Mouse (Mus musculus): ENCODE results near the gene Fgfr2. TPM values are rescaled to one million over a fixed set of nuclear protein-coding genes. Genes with fewer than 3 reads are reported as not detected.

Fgfr2 gene
- polyA plus RNA-seq, 1 experiment, result 59.9 TPM

DNA sequence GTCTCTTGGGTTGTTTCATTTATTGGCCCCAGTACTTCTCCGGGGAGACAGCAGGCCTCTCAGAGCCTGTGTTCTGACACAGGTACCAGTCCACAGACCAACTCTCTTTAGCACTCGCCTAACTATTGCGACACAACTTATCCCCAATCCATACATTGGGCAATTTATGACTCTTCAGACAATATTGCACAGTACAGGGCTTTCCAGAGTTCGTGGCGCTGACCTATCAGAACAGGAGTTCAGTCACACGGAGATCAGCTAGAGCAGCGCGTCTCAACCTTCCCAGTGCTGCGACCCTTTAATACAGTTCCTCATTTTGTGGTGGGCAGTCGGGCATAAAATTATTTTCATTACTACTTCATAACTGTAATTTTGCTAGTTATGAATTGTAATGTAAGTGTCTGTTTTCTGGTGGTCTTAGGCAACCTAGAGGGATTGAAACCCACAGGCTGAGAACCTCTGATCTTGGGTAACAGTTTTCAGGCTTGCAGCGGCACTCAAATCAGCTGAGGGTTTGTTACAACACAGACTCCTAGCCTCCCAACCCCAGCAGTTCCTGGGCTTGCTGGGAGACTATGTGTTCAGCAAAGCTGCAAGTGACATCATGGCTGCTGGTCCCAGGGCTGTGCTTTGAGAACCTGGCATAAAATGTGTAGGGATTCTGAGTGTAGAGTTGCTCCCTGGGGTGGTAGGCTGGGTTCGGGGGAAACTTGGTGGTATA is 2283.6 kb downstream of the Fgfr2 start:
- TF ChIP-seq CTCF (IDR thresholded peaks at IDR 0.05; ENCODE audit: borderline replicate concordance, insufficient read depth, low read length) (no peak), POLR2A (IDR thresholded peaks at IDR 0.05; ENCODE audit: low read depth, low read length) (no peak)
- no peak overlapping the region for H3K4me3 ChIP-seq (ENCODE audit: insufficient read depth, low read length)
- no peak overlapping the region for H3K27ac ChIP-seq (ENCODE audit: insufficient read depth, low read length)
- no peaks in the 10 kb centered on the region for H3K4me1 ChIP-seq (ENCODE audit: control insufficient read depth, insufficient read depth, low read length)

DNA sequence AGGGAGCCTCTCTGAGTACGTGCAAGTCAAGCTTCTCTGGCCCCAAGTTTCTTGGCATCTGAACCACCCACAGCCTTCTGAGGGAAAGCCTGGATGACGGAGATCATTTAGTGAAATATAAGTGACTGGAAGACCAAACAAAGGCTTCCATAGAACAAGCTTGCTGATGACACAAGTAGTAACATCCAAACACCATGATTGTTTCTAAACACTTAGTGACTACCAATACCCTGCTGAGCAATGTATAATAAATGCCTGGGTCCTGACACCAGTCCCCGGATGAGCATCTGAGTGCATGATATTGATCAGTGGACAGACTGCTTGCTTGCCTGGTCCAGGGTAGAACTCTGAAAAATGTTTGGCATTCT is 2284.5 kb downstream of the Fgfr2 start:
- no peak overlapping the region for H3K27ac ChIP-seq (ENCODE audit: insufficient read depth, low read length)
- H3K4me3 ChIP-seq (ENCODE audit: insufficient read depth, low read length), result no peak overlapping the region
- no peak for TF ChIP-seq POLR2A (IDR thresholded peaks at IDR 0.05; ENCODE audit: low read depth, low read length)
- no peak for TF ChIP-seq CTCF (IDR thresholded peaks at IDR 0.05; ENCODE audit: borderline replicate concordance, insufficient read depth, low read length)
- no peaks in the 10 kb centered on the region for H3K4me1 ChIP-seq (ENCODE audit: control insufficient read depth, insufficient read depth, low read length)

DNA sequence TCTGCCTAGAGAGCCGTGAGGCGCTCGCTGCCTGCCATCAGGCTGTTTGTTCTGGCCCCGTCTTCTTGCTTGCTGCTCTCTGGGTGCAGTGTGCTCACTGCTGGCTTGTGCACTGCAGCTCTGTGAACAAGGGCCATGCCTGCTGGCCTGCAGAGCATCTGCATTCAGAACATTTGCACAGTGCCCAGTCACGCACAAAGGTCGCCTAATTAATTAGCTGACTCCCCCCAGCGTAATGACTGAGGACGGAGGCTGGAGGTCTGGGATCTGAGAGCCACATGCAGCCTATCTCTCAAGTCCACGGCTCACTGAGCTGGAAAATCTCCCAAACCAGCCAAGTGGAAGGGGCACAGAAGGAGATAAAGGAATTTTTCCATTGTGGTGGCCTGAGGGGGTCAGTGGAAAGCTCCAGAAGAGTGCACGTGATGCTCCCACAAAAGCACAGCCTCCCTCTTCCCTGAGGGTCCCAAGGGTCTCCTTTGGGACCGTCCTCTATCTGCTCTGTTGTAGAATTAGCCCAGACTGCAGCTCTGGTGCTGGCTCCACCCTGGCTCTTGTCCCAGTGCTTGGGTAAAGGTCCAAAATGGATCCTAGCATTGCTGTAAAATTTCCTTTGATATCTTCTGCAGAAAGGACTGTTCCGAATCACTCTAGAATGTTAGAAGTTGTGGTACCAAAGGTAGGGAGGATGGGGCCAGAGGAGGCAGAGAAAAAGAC is 2285.1 kb downstream of the Fgfr2 start:
- no peak overlapping the region for H3K27ac ChIP-seq (ENCODE audit: insufficient read depth, low read length)
- no peak overlapping the region for H3K4me3 ChIP-seq (ENCODE audit: insufficient read depth, low read length)
- TF ChIP-seq CTCF (IDR thresholded peaks at IDR 0.05; ENCODE audit: borderline replicate concordance, insufficient read depth, low read length), result no peak
- TF ChIP-seq POLR2A (IDR thresholded peaks at IDR 0.05; ENCODE audit: low read depth, low read length), result no peak
- H3K4me1 ChIP-seq (ENCODE audit: control insufficient read depth, insufficient read depth, low read length), result no peaks in the 10 kb centered on the region

DNA sequence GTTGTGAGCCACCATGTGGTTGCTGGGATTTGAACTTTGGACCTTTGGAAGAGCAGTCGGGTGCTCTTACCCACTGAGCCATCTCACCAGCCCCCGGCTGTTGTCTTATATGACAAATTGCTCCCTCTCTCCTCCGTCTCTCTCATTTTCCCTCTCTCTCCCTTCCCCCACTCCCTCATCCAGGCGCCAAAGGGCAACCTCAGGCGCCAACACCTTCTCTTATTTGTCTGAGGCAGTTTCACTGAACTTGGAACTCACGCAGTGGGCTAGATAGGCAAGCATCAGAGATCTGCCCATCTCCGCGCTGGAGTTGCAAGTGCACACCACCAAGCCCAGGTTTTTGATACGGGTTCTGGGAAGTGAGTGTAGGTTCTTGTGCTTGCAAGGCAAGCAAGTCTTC is 2287.1 kb downstream of the Fgfr2 start:
- H3K4me3 ChIP-seq (ENCODE audit: insufficient read depth, low read length), result no peak overlapping the region
- H3K27ac ChIP-seq (ENCODE audit: insufficient read depth, low read length), result no peak overlapping the region
- no peaks in the 10 kb centered on the region for H3K4me1 ChIP-seq (ENCODE audit: control insufficient read depth, insufficient read depth, low read length)
- TF ChIP-seq POLR2A (IDR thresholded peaks at IDR 0.05; ENCODE audit: low read depth, low read length) (no peak), CTCF (IDR thresholded peaks at IDR 0.05; ENCODE audit: borderline replicate concordance, insufficient read depth, low read length) (no peak)

DNA sequence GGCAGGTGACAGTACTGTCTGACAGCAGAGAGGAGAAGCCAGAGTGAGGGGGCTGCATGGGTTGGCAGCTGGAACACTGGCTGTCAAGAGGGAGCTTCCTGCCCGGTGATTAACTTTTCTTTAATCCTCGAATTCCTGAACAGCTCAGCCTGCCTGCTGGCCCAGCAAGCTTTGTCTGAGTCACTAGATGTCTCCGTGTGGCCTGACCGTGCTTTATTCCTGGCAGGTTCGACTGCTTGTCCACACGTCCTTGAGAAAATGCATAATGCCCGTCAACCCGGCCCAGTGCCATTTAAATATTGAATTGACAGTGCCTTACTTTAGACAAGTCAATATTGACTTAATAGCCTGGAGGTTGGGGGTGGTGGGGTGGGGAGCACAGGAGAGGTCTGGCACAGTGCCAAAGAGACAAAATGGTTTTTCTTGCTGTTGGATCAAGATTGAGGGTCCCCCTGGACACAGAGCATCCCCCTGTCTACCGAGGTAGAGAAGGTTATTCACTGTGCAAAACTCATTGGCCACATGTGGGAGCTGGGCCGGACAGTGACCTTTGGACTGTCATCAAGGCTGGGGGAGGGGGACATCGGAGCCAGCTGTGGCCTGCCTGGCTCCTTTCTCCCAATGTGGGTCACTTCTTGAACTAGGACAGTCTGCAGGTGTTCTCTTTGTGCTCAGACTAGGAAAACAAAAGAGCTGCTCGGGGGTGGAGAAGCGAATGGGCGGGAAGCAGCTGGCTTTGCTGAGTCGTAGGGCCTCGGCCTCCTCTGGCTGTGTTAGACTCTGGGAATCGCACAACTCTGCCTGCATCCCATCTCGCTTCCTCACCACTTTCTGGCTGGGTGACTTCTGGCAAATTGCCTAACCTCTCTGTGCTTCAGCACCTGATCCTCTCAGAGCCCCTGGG is 2287.9 kb downstream of the Fgfr2 start:
- no peak for TF ChIP-seq CTCF (IDR thresholded peaks at IDR 0.05; ENCODE audit: borderline replicate concordance, insufficient read depth, low read length)
- no peak for TF ChIP-seq POLR2A (IDR thresholded peaks at IDR 0.05; ENCODE audit: low read depth, low read length)
- H3K4me3 ChIP-seq (ENCODE audit: insufficient read depth, low read length), result no peak overlapping the region
- no peaks in the 10 kb centered on the region for H3K4me1 ChIP-seq (ENCODE audit: control insufficient read depth, insufficient read depth, low read length)
- peak overlapping the region; percentile 9; the same call in 1 of the 2 replicates for H3K27ac ChIP-seq (ENCODE audit: insufficient read depth, low read length)

DNA sequence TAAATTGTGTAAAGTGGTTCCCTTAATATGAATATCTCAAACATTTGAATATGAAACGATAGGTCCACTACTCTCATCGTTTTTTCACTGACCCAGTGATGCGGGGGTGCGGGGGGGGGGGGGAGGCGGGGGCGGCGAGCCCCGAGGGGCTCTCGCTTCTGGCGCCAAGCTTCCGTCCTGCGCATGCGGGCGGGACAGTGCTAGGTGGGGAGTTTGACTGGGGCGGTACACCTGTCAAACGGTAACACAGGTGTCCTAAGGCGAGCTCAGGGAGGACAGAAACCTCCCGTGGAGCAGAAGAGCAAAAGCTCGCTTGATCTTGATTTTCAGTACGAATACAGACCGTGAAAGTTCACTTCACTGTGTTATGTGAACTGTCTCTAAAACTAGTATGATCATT is 2288.9 kb downstream of the Fgfr2 start:
- TF ChIP-seq POLR2A (IDR thresholded peaks at IDR 0.05; ENCODE audit: low read depth, low read length) (no peak), CTCF (IDR thresholded peaks at IDR 0.05; ENCODE audit: borderline replicate concordance, insufficient read depth, low read length) (no peak)
- no peak overlapping the region for H3K27ac ChIP-seq (ENCODE audit: insufficient read depth, low read length)
- no peak overlapping the region for H3K4me3 ChIP-seq (ENCODE audit: insufficient read depth, low read length)
- H3K4me1 ChIP-seq (ENCODE audit: control insufficient read depth, insufficient read depth, low read length), result no peaks in the 10 kb centered on the region

DNA sequence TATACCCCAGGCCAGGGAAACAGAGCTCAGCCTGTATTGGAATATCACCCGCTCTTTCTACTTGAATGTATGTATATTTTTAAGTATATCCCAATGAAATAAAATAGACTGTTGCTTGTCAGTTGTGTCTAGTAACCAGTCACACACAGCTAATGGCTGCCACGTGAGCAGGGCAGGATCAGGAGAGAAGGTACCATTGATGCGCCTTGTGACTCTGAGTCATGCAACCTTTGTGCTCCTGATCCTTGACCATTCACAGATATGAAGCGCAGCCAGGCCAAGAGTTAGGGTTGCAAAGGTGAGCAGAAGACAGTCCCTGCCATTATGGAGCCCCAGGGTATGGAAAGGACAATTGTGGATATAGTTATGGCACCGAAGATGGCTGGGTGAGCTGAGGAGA is 2291.6 kb downstream of the Fgfr2 start:
- Histone ChIP-seq H3K27ac (ENCODE audit: insufficient read depth, low read length) (no peak overlapping the region), H3K4me3 (ENCODE audit: insufficient read depth, low read length) (no peak overlapping the region), H3K4me1 (ENCODE audit: control insufficient read depth, insufficient read depth, low read length) (no peaks in the 10 kb centered on the region)
- TF ChIP-seq POLR2A (IDR thresholded peaks at IDR 0.05; ENCODE audit: low read depth, low read length) (no peak), CTCF (IDR thresholded peaks at IDR 0.05; ENCODE audit: borderline replicate concordance, insufficient read depth, low read length) (no peak)

DNA sequence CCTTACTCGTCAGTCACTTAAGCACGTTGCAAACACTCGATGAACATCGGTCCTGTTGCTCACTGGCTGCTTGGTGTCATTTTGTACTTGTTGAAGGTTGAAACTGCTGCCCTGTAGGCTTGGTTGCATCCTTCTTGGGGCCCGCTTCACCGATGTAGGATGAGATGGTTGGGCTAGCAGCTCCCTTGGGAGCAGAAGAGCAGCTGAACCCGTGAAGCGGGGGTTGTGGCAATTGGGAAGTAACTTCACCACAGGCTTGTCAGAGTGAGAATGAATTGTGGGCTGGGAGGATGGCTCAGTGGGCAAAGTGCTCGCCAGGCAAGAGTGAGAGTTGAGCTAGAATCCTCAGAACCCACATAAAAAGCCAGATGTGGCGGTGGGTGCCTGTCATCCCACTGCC is 2294.7 kb downstream of the Fgfr2 start:
- Histone ChIP-seq H3K27ac (ENCODE audit: insufficient read depth, low read length) (no peak overlapping the region), H3K4me3 (ENCODE audit: insufficient read depth, low read length) (no peak overlapping the region), H3K4me1 (ENCODE audit: control insufficient read depth, insufficient read depth, low read length) (no peaks in the 10 kb centered on the region)
- TF ChIP-seq CTCF (IDR thresholded peaks at IDR 0.05; ENCODE audit: borderline replicate concordance, insufficient read depth, low read length), result no peak

DNA sequence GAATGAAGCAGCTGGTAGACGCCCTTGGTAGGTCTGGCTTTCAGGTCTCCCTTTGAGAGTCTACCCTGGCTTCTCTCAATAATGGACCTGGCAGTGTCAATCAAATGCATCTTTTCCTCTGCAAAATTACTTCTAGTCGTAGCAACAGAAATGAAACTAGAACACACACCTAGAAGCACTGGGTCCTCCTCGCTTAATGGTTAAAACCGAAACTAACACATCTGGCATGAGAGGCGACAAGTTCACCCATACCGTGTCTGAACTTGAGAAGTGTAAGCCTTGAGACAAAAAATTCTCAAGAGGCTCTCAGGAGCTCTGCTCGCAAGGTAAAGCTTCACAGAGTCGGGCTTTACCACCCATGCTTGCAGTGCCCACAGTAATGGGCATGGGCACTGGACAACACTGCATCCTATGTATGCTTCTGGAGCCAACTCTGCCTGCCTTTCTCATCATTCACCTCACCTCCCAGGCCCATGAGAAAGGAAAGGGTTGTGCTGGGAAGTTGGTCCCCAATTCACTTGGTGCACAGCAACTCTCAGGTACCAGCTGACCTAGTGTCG is 2295.2 kb downstream of the Fgfr2 start:
- TF ChIP-seq POLR2A (IDR thresholded peaks at IDR 0.05; ENCODE audit: low read depth, low read length) (no peak), CTCF (IDR thresholded peaks at IDR 0.05; ENCODE audit: borderline replicate concordance, insufficient read depth, low read length) (no peak)
- no peak overlapping the region for H3K27ac ChIP-seq (ENCODE audit: insufficient read depth, low read length)
- H3K4me1 ChIP-seq (ENCODE audit: control insufficient read depth, insufficient read depth, low read length), result no peaks in the 10 kb centered on the region
- H3K4me3 ChIP-seq (ENCODE audit: insufficient read depth, low read length), result no peak overlapping the region
